Mouse (Mus musculus) heart, embryonic 13.5 days (tissue): Measurements from ENCODE around the gene Chrnb4. TPM values are rescaled to one million over a fixed set of nuclear protein-coding genes. Genes with fewer than 3 reads are reported as not detected.

Experiments
- polyA plus RNA-seq: library from polyadenylated mRNA; unstranded; fragments of >200 nt; fragmentation: Nextera tagmentation; extraction: Ambion mirVana; gene quantifications from 2 replicates; pipeline ENCODE4 v1.2.1, GENCODE M21; 2015

The Chrnb4 gene
- polyA plus RNA-seq, 1 experiment from 2014 or later, result 0.27 TPM

Other genes starting within 250 kb of the Chrnb4 start
- gene Ireb2, start 185.0 kb downstream of the Chrnb4 start, polyA plus RNA-seq, result 19.0 and 19.7 TPM in 2 replicates
- gene Hykk, start 131.5 kb downstream of the Chrnb4 start, polyA plus RNA-seq, result 2.1 and 2.5 TPM in 2 replicates
- 224 and 249 TPM in 2 replicates for gene Psma4, start 98.0 kb downstream of the Chrnb4 start, polyA plus RNA-seq
- gene AY074887, start 97.8 kb downstream of the Chrnb4 start, polyA plus RNA-seq, result 0.59 and 0.94 TPM in 2 replicates
- gene Chrna5, start 67.9 kb downstream of the Chrnb4 start, polyA plus RNA-seq, result 0.14 and 0.51 TPM in 2 replicates
- 0.11 and 0.35 TPM in 2 replicates for gene Chrna3, start 22.2 kb downstream of the Chrnb4 start, polyA plus RNA-seq
- 26.2 and 27.7 TPM in 2 replicates for gene Ube2q2, start 100.1 kb upstream of the Chrnb4 start, polyA plus RNA-seq
- 54.4 and 61.1 TPM in 2 replicates for gene Fbxo22, start 160.1 kb upstream of the Chrnb4 start, polyA plus RNA-seq